Mouse (Mus musculus) embryonic facial prominence, embryonic 11.5 days (tissue): ENCODE data around the gene Braf. TPM values are rescaled to one million over a fixed set of nuclear protein-coding genes. Genes with fewer than 3 reads are reported as not detected.
A peak's percentile ranks its signal among the peaks of the same experiment; 100 is the strongest.

Experiments
- ATAC-seq: fragments of 200-750 bp; cut with Nextera tagmentation; replicated peaks from 2 replicates; pipeline ENCODE4 v1.8.0; 2017; ENCODE audit warnings: low read depth; ENCODE audit not compliant: insufficient number of reproducible peaks, low FRiP score, low TSS enrichment
- DNase-seq: peaks from one replicate; pipeline ENCODE4 v3.0.0-alpha.2; 2015; ENCODE audit warnings: low spot score
- H3K27ac ChIP-seq: fragments of 300-500 bp; sonication (generic); replicated peaks from 2 replicates; pipeline ENCODE4 v1.5.1; 2014; ENCODE audit warnings: mild to moderate bottlenecking, low read depth, low read length, control low read depth
- H3K27me3 ChIP-seq: fragments of 300-500 bp; sonication (generic); 2 replicates; pipeline ENCODE4 v1.6.1; 2014; ENCODE audit warnings: mild to moderate bottlenecking, low read length, moderate library complexity, mixed read lengths; ENCODE audit not compliant: control insufficient read depth, insufficient read depth
- H3K36me3 ChIP-seq: fragments of 300-500 bp; sonication (generic); replicated peaks from 2 replicates; pipeline ENCODE4 v1.6.1; 2014; ENCODE audit warnings: low read depth, mild to moderate bottlenecking, low read length, moderate library complexity, mixed read lengths; ENCODE audit not compliant: control insufficient read depth, insufficient read depth
- H3K4me1 ChIP-seq: fragments of 300-500 bp; sonication (generic); 2 replicates; pipeline ENCODE4 v1.6.1; 2014; ENCODE audit warnings: low read length, mixed read lengths; ENCODE audit not compliant: control insufficient read depth, insufficient read depth
- H3K4me2 ChIP-seq: fragments of 300-500 bp; sonication (generic); 2 replicates; pipeline ENCODE4 v1.6.1; 2014; ENCODE audit warnings: low read depth, mild to moderate bottlenecking, control low read depth, low read length, moderate library complexity
- H3K4me3 ChIP-seq: fragments of 300-500 bp; sonication (generic); 2 replicates; pipeline ENCODE4 v1.5.1; 2014; ENCODE audit warnings: low read depth, low read length, control low read depth
- H3K9ac ChIP-seq: fragments of 300-500 bp; sonication (generic); replicated peaks from 2 replicates; pipeline ENCODE4 v1.6.1; 2014; ENCODE audit warnings: mild to moderate bottlenecking, control low read depth, low read length
- H3K9me3 ChIP-seq: fragments of 300-500 bp; sonication (generic); replicated peaks from 2 replicates; pipeline ENCODE4 v1.6.1; 2016; ENCODE audit warnings: mild to moderate bottlenecking, low read length, inconsistent platforms, mixed read lengths; ENCODE audit not compliant: control insufficient read depth
- WGBS: fragments of 180-500 bp; shearing (Covaris S2); extraction: QIAGEN DNeasy Blood & Tissue Kit; methylation state at CpG from one replicate; pipeline ENCODE4 v1.1.7; 2014; 5-methylcytosine and 5-hydroxymethylcytosine counted together
- polyA plus RNA-seq: library from polyadenylated mRNA; unstranded; fragments of >200 nt; fragmentation: Nextera tagmentation; extraction: Ambion mirVana; gene quantifications from 2 replicates; pipeline ENCODE4 v1.2.1, GENCODE M21; 2014

The Braf gene
- polyA plus RNA-seq, 1 experiment from 2014 or later, result 18.8 TPM

- Histone ChIP-seq H3K4me1 (no peaks in the 10 kb centered on the region), H3K4me2 (no peak within 1 kb of the TSS), H3K9me3 (no peaks in the 10 kb centered on the region), H3K36me3 (no peaks in the 10 kb centered on the region; the same call in 1 of the 2 replicates), H3K27me3 (no peaks in the 10 kb centered on the region), H3K27ac (no peak within 1 kb of the TSS), H3K4me3 (no peak within 1 kb of the TSS), H3K9ac (no peak within 1 kb of the TSS)
- ATAC-seq (no peak), DNase-seq (no peak)
- 88% methylated on average over 6 of the region's 6 CpGs for WGBS
Measured at GRCm38 (mm10) chr6:39585517-39585916, 139.7 kb downstream of the Braf start, which contains the start of gene Gm42420. Gene Gm42420 (plus strand): TSS chr6:39585753.

GRCm38 (mm10) chr6:39581087-39581784, 144.0 kb downstream of the Braf start:
- Histone ChIP-seq H3K27ac (no peak overlapping the region), H3K4me2 (no peak overlapping the region), H3K4me3 (no peak overlapping the region), H3K9ac (no peak overlapping the region), H3K27me3 (no peaks in the 10 kb centered on the region), H3K9me3 (no peaks in the 10 kb centered on the region), H3K36me3 (no peaks in the 10 kb centered on the region; the same call in 1 of the 2 replicates), H3K4me1 (no peaks in the 10 kb centered on the region)
- DNase-seq (no peak), ATAC-seq (no peak)
- 82% methylated on average over 7 of the region's 7 CpGs for WGBS

- DNase-seq, result no peak
- H3K9me3 ChIP-seq, result no peaks in the 10 kb centered on the region
- WGBS, result 76% methylated on average over 2 of the region's 2 CpGs
- H3K36me3 ChIP-seq, result no peaks in the 10 kb centered on the region; the same call in 1 of the 2 replicates
- ATAC-seq, result no peak
- H3K9ac ChIP-seq, result no peak overlapping the region
- no peak overlapping the region for H3K27ac ChIP-seq
- H3K4me3 ChIP-seq, result no peak overlapping the region
- H3K4me2 ChIP-seq, result no peak overlapping the region
- no peaks in the 10 kb centered on the region for H3K27me3 ChIP-seq
- no peaks in the 10 kb centered on the region for H3K4me1 ChIP-seq
Measured at GRCm38 (mm10) chr6:39580558-39580957, 144.7 kb downstream of the Braf start.

GRCm38 (mm10) chr6:39579552-39579951, 145.7 kb downstream of the Braf start:
- Histone ChIP-seq H3K27ac (no peak overlapping the region), H3K36me3 (no peaks in the 10 kb centered on the region; the same call in 1 of the 2 replicates)
- 85% methylated on average over 7 of the region's 7 CpGs for WGBS

GRCm38 (mm10) chr6:39574951-39575350, 150.3 kb downstream of the Braf start:
- peaks cover 3% of the 10 kb centered on the region; the same call in 1 of the 2 replicates for H3K4me1 ChIP-seq
- DNase-seq, result no peak
- no peak overlapping the region for H3K27ac ChIP-seq
- H3K36me3 ChIP-seq, result no peaks in the 10 kb centered on the region; the same call in 1 of the 2 replicates
- no peaks in the 10 kb centered on the region for H3K27me3 ChIP-seq
- H3K4me3 ChIP-seq, result peak overlapping the region; percentile 87; the same call in 1 of the 2 replicates
- no peak for ATAC-seq
- no peaks in the 10 kb centered on the region for H3K9me3 ChIP-seq
- 56% methylated on average over 7 of the region's 7 CpGs for WGBS
- H3K4me2 ChIP-seq, result peak overlapping the region; percentile 59
- H3K9ac ChIP-seq, result no peak overlapping the region; the same call in 1 of the 2 replicates

More at GRCm38 (mm10) chr6:39579552-39579951, 145.7 kb downstream of the Braf start:
- Histone ChIP-seq H3K4me3 (no peak overlapping the region), H3K9me3 (no peaks in the 10 kb centered on the region), H3K27me3 (no peaks in the 10 kb centered on the region), H3K9ac (no peak overlapping the region), H3K4me1 (peaks cover 2% of the 10 kb centered on the region; the same call in 1 of the 2 replicates), H3K4me2 (no peak overlapping the region)
- DNase-seq (no peak), ATAC-seq (no peak)

GRCm38 (mm10) chr6:39574555-39574869, 150.8 kb downstream of the Braf start:
- Histone ChIP-seq H3K4me2 (peak overlapping the region; percentile 59), H3K27ac (no peak overlapping the region), H3K36me3 (no peaks in the 10 kb centered on the region; the same call in 1 of the 2 replicates), H3K27me3 (no peaks in the 10 kb centered on the region), H3K9ac (peak overlapping the region; percentile 85), H3K4me1 (peaks cover 3% of the 10 kb centered on the region; the same call in 1 of the 2 replicates), H3K9me3 (no peaks in the 10 kb centered on the region), H3K4me3 (peak overlapping the region; percentile 87)
- WGBS, result 28% methylated on average over 10 of the region's 10 CpGs
- DNase-seq, result no peak
- peak; percentile 41 for ATAC-seq

- Histone ChIP-seq H3K27ac (peak within 1 kb of the TSS; percentile 83), H3K4me2 (peak within 1 kb of the TSS; percentile 59), H3K36me3 (no peaks in the 10 kb centered on the region; the same call in 1 of the 2 replicates), H3K27me3 (no peaks in the 10 kb centered on the region), H3K9me3 (no peaks in the 10 kb centered on the region), H3K9ac (peak within 1 kb of the TSS; percentile 85), H3K4me3 (peak within 1 kb of the TSS; percentile 87), H3K4me1 (peaks cover 3% of the 10 kb centered on the region; the same call in 1 of the 2 replicates)
- DNase-seq, result peak; percentile 89
- ATAC-seq, result peak; percentile 92
- WGBS, result under 1% methylated on average over 49 of the region's 49 CpGs
Measured at GRCm38 (mm10) chr6:39573791-39574554, 151.3 kb downstream of the Braf start, which contains the start of gene Adck2. Gene Adck2 (plus strand): TSS chr6:39573873.
